Mouse (Mus musculus) stomach, embryonic 15.5 days (tissue): ENCODE data around the gene Ift57. TPM values are rescaled to one million over a fixed set of nuclear protein-coding genes. Genes with fewer than 3 reads are reported as not detected.

ENCODE experiments used
- ATAC-seq: fragments of 200-750 bp; cut with Nextera tagmentation; 2 replicates; pipeline ENCODE4 v1.8.0; 2017; ENCODE audit warnings: low read depth, moderate number of reproducible peaks, moderate TSS enrichment; ENCODE audit not compliant: insufficient read depth, low FRiP score
- H3K27ac ChIP-seq: fragments of 300-500 bp; sonication (generic); 2 replicates; pipeline ENCODE4 v1.5.1; 2015; ENCODE audit warnings: mild to moderate bottlenecking, inconsistent platforms
- H3K27me3 ChIP-seq: fragments of 300-500 bp; sonication (generic); replicated peaks from 2 replicates; pipeline ENCODE4 v1.6.1; 2015; ENCODE audit warnings: inconsistent platforms
- H3K36me3 ChIP-seq: fragments of 300-500 bp; sonication (generic); 2 replicates; pipeline ENCODE4 v1.6.1; 2015; ENCODE audit warnings: inconsistent platforms
- H3K4me1 ChIP-seq: fragments of 300-500 bp; sonication (generic); 2 replicates; pipeline ENCODE4 v1.6.1; 2015; ENCODE audit warnings: inconsistent platforms
- H3K4me2 ChIP-seq: fragments of 300-500 bp; sonication (generic); 2 replicates; pipeline ENCODE4 v1.6.1; 2015; ENCODE audit warnings: mild to moderate bottlenecking, inconsistent platforms
- H3K4me3 ChIP-seq: fragments of 300-500 bp; sonication (generic); replicated peaks from 2 replicates; pipeline ENCODE4 v1.5.1; 2015; ENCODE audit warnings: inconsistent platforms
- H3K9ac ChIP-seq: fragments of 300-500 bp; sonication (generic); 2 replicates; pipeline ENCODE4 v1.6.1; 2015; ENCODE audit warnings: inconsistent platforms
- H3K9me3 ChIP-seq: fragments of 300-500 bp; sonication (generic); 2 replicates; pipeline ENCODE4 v1.6.1; 2016; ENCODE audit warnings: inconsistent platforms
- WGBS: fragments of 180-500 bp; shearing (Covaris S2); methylation state at CpG from one replicate; pipeline ENCODE4 v1.1.7; 2015; 5-methylcytosine and 5-hydroxymethylcytosine counted together
- polyA plus RNA-seq: library from polyadenylated mRNA; unstranded; fragments of >200 nt; fragmentation: Nextera tagmentation; extraction: Ambion mirVana; gene quantifications from 2 replicates; pipeline ENCODE4 v1.2.1, GENCODE M21; 2015

Ift57 gene
- polyA plus RNA-seq, 1 experiment from 2014 or later, result 25.5 TPM

DNA sequence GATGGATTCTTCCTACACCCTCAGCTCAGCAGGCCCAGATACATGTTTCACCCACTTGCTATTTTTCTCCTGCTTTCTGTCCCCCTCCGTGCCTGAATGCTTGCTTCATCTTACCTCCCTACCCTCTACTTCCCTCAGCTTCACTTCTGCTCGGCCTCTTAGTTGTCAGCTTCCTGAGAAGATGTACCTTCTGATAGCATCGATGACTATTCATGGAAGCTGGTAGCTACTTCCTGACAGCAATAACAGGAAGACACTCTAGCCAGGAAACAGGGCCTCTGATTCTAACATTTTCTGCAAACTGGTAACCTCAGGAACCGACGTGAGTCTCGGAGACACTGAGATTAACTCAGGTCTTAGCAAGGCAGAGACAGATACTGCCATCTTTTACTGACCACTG lies 99.8 kb downstream of the Ift57 start:
- ATAC-seq, result no peak
- Histone ChIP-seq H3K27me3 (no peaks in the 10 kb centered on the region), H3K9ac (no peak overlapping the region), H3K4me2 (no peak overlapping the region), H3K4me3 (no peak overlapping the region), H3K4me1 (no peaks in the 10 kb centered on the region; the same call in 1 of the 2 replicates), H3K36me3 (no peaks in the 10 kb centered on the region), H3K27ac (no peak overlapping the region), H3K9me3 (no peaks in the 10 kb centered on the region)
- WGBS, result 70% methylated on average over 6 of the region's 6 CpGs

DNA sequence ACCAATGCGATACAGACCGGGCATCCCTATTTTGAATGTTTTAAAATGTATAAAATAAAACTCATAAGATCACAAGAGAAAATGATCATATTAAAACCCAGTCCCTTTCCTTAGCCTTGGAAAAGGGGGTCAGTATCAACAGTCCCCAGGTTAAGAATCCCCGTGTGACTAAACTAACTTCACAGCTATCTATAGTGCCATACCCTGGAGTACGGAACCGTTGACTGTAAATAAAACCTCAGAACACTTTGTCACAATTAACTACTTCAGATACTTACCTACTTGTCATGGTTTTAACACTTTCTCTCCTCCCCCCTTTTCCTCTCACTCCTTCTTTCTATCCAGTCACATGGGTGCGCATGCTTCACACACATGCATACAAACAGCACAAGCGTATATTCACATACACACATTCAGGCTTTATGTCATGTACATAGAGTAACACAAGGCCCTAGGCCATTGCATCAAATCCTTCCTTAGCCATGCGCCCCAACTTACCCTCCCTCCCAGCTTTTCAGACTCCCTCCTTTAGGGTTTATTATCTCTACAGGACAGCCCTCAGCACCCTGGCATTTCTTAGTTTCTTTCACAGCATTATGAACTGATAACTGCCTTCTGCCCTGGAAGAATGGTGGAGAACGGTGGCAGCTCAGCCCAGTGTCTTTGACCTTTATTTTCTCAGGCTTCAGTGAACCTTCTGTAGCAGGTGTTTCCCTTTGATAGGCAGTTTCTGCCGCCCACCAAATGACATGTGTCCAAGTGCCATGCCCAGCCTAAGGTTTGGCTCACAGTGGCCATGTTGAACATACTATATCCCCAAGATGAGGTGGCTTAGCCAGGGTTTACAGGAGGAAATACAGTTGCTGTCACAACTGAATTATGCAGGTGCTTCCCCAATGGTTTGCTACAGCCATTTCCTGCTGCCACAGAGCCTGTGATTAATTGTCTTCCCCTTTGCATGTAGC lies 100.8 kb downstream of the Ift57 start, which contains the start of gene Cd47:
TSS of gene Cd47 (plus strand) at position 937 of the 965 bp plus-strand sequence.
- H3K4me2 ChIP-seq, result no peak within 1 kb of the TSS
- no peaks in the 10 kb centered on the region for H3K27me3 ChIP-seq
- H3K4me1 ChIP-seq, result peaks cover 5% of the 10 kb centered on the region; the same call in 1 of the 2 replicates
- no peaks in the 10 kb centered on the region for H3K9me3 ChIP-seq
- WGBS, result 76% methylated on average over 10 of the region's 10 CpGs
- no peak within 1 kb of the TSS for H3K4me3 ChIP-seq
- H3K27ac ChIP-seq, result peak within 1 kb of the TSS; percentile 26; the same call in 1 of the 2 replicates
- no peak within 1 kb of the TSS for H3K9ac ChIP-seq
- peak; percentile 93 for ATAC-seq
- H3K36me3 ChIP-seq, result no peaks in the 10 kb centered on the region

DNA sequence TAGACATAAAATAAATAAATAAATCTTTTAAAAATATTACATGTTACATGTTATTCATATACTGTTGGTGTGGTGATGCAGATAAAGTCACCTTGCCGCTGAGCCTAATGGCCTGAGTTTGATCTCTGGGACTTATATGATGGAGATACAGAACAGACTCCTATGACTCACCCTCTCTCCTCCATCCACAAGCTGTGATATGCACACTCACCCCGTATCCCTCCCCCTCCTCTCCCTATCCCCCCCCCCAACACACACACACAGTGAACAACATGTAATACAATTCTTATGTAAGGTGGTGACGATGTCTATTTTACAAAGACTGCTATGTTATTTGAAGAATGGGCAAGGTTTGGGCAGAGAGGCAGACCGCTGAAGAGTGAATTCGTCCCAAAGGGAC lies 102.0 kb downstream of the Ift57 start:
- no peak for ATAC-seq
- Histone ChIP-seq H3K27ac (peak overlapping the region; percentile 3; the same call in 1 of the 2 replicates), H3K4me2 (no peak overlapping the region), H3K4me1 (peaks cover 5% of the 10 kb centered on the region; the same call in 1 of the 2 replicates), H3K36me3 (no peaks in the 10 kb centered on the region), H3K9me3 (no peaks in the 10 kb centered on the region), H3K27me3 (no peaks in the 10 kb centered on the region), H3K9ac (no peak overlapping the region), H3K4me3 (no peak overlapping the region)
- 57% methylated on average over 5 of the region's 5 CpGs for WGBS

DNA sequence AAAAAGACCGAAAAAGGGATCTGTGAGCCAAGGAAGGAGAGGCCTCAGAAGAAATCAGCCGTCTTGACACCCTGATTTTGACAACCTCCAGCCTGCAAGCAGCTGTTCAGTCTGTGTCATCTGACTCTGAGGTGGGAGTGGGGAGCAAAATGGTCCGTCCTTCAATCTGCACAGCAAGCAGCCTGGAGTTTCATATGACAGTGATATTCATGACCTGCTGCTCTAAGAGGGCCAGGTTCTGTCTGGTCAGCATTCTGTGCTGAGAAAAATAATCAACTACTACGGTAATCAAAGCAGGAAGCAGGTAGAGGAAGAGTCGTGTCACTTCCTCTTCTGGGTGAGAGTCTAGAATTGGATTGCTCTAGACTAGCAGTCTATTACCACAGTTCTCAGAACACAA lies 102.4 kb downstream of the Ift57 start:
- peaks cover 5% of the 10 kb centered on the region; the same call in 1 of the 2 replicates for H3K4me1 ChIP-seq
- no peaks in the 10 kb centered on the region for H3K9me3 ChIP-seq
- no peak overlapping the region for H3K4me3 ChIP-seq
- no peak overlapping the region for H3K27ac ChIP-seq
- H3K36me3 ChIP-seq, result no peaks in the 10 kb centered on the region
- H3K9ac ChIP-seq, result no peak overlapping the region
- 46% methylated on average over 5 of the region's 5 CpGs for WGBS
- no peak overlapping the region for H3K4me2 ChIP-seq
- ATAC-seq, result no peak
- no peaks in the 10 kb centered on the region for H3K27me3 ChIP-seq

DNA sequence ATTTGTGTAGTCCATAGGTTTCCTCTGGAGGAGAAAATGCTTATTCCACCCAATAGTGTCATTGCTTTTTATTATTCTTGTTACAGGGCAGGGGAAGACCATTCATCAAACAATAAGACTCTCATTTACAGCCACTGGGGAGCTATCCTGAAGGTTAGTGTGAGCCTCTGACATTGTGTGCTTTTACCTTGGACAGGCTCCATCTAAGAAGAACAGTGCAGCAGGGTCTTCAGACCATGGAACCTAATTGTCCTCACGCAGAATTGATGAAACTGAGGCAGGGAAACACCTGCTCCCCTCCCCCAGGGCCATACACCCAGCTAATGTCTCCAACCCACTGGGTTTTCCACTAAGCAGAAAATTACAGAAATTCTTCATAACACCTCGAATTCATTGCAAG lies 104.0 kb downstream of the Ift57 start:
- Histone ChIP-seq H3K36me3 (no peaks in the 10 kb centered on the region), H3K27me3 (no peaks in the 10 kb centered on the region), H3K9ac (no peak overlapping the region), H3K27ac (no peak overlapping the region), H3K4me1 (peaks cover 5% of the 10 kb centered on the region; the same call in 1 of the 2 replicates), H3K4me2 (no peak overlapping the region), H3K9me3 (no peaks in the 10 kb centered on the region), H3K4me3 (no peak overlapping the region)
- WGBS, result 69% methylated on average over 2 of the region's 2 CpGs
- no peak for ATAC-seq

DNA sequence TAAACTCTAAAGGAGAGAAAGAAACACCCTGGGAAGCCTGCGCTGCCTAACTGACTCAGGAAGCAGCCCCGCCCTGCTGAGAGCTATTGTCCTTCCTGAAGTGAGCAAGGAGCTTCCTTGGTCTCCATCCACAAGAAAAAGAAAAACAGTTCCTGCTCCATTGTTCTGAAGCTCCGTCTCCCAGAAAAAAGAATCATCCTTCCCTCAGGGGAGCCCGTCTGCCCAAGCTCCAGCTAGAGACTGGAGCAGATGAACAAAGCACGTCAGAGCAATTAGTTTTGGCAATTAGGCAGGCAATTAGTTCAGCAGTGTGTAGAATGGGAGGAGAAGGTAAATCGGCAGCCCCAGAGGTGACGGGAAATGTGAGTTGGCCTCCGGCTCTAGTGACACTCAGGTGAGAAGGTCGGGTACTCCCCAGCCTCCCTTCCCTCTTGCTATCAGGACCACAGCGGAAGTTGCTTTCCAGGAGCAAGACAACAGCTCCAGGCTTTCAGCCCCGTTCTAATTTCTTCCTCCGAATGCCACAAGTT lies 105.0 kb downstream of the Ift57 start:
- WGBS, result 8% methylated on average over 12 of the region's 12 CpGs
- H3K27ac ChIP-seq, result no peak overlapping the region
- no peak overlapping the region for H3K9ac ChIP-seq
- peak overlapping the region; percentile 19 for H3K4me3 ChIP-seq
- no peak for ATAC-seq
- no peaks in the 10 kb centered on the region for H3K36me3 ChIP-seq
- peaks cover 5% of the 10 kb centered on the region; the same call in 1 of the 2 replicates for H3K4me1 ChIP-seq
- no peaks in the 10 kb centered on the region for H3K9me3 ChIP-seq
- no peaks in the 10 kb centered on the region for H3K27me3 ChIP-seq
- peak overlapping the region; percentile 52 for H3K4me2 ChIP-seq

DNA sequence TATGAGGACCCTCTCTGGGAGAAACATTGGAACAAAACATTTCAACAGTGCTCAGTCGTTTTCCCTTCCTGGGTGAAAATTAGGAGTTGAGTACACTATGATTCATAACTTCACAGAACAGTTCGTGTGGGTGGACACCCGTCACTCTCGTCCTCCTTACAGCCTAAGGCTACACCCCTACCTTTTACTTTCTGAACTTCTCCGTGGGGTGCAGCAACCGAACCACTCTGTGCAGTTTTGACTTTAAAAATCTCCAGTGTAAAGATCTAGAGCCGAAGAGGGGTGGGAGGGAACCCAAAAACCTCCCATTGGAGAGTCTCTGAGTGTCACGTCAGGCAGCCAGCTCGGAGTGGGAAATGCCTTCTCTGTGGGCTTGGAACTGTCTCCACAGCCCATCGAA lies 107.9 kb downstream of the Ift57 start:
- Histone ChIP-seq H3K4me3 (no peak overlapping the region), H3K4me1 (peaks cover 5% of the 10 kb centered on the region; the same call in 1 of the 2 replicates), H3K9me3 (no peaks in the 10 kb centered on the region), H3K27me3 (no peaks in the 10 kb centered on the region), H3K27ac (no peak overlapping the region), H3K36me3 (no peaks in the 10 kb centered on the region), H3K4me2 (no peak overlapping the region), H3K9ac (no peak overlapping the region)
- no peak for ATAC-seq
- 81% methylated on average over 10 of the region's 10 CpGs for WGBS

DNA sequence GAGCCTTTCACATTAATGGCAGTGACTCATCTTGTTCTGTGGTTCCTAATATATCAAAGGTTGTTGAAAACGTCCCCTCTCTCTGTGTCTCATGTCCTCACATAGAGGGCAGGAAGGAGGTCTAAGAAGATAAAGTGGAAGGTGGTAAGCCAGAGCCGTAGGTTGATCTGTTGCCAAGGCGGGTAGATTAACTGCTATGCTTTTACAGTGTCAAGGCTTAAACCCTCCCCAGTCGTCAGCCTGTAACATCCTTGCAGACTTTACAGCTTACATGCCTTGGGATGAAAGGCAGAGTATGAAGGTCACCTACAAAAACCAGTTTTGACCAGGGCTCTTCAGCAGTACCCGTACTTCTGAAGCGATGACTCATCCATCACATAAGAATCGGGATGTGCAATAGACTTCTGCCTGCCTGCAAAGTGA lies 108.4 kb downstream of the Ift57 start:
- Histone ChIP-seq H3K9ac (no peak overlapping the region), H3K27ac (no peak overlapping the region), H3K4me3 (no peak overlapping the region), H3K36me3 (no peaks in the 10 kb centered on the region), H3K27me3 (no peaks in the 10 kb centered on the region), H3K4me1 (peaks cover 5% of the 10 kb centered on the region; the same call in 1 of the 2 replicates), H3K9me3 (no peaks in the 10 kb centered on the region), H3K4me2 (no peak overlapping the region)
- WGBS, result 67% methylated on average over 7 of the region's 7 CpGs
- ATAC-seq, result no peak

DNA sequence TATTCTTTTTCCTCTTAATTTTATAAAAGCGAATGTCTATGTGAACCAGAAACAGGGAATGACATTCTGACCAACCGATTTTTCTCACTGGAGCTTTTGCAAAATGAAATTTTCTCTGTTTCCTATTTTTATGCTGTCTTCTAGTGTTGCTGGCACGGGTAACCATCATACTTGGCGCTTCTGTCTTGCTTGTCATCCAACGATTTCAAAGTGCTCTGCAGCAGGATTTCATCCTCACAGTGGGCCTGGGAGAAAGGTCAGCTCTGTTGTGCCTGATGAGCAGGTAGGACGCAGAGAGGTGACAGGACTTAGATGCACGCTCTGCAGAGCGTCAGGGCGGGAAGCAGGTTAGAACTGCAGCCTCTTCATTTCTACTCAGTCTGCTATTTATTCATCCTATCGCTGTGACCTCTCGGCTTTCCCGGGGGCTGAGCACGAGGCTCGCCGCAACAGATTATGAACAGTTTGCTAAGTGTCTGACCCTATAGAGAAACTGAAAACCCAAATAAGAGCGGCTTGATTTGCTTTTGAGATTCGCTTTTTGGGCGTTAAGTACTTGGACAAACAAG lies 108.9 kb downstream of the Ift57 start:
- Histone ChIP-seq H3K36me3 (no peaks in the 10 kb centered on the region), H3K9ac (no peak overlapping the region), H3K4me1 (peaks cover 5% of the 10 kb centered on the region; the same call in 1 of the 2 replicates), H3K27ac (no peak overlapping the region), H3K4me3 (no peak overlapping the region), H3K27me3 (no peaks in the 10 kb centered on the region), H3K9me3 (no peaks in the 10 kb centered on the region), H3K4me2 (no peak overlapping the region)
- ATAC-seq, result no peak
- WGBS, result 66% methylated on average over 18 of the region's 18 CpGs

DNA sequence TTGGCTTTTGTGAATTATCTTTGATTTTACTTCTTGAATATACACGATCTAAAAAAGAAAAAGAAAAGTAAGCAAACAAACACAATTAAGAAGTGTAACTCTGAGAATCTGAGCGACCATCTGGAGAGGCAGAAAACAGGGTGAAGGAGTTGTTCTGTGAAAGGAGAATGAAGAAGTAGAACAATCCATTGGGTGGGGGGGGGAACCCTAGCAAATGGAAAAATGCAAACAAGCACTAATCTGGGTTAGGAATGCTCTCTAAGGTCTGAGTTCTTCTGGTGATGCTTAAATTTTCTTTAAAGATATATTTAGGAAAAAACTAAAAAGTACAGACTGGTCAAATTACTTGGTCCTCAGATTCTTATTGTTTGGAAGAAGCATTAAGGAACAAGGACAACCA lies 112.9 kb downstream of the Ift57 start:
- ATAC-seq, result no peak
- 65% methylated on average over 2 of the region's 2 CpGs for whole genome bisulfite sequencing
- no peak overlapping the region for H3K9ac ChIP-seq
- no peak overlapping the region for H3K4me3 ChIP-seq
- no peaks in the 10 kb centered on the region for H3K9me3 ChIP-seq
- no peak overlapping the region for H3K4me2 ChIP-seq
- H3K4me1 ChIP-seq, result no peaks in the 10 kb centered on the region
- H3K27me3 ChIP-seq, result no peaks in the 10 kb centered on the region
- H3K27ac ChIP-seq, result no peak overlapping the region
- H3K36me3 ChIP-seq, result no peaks in the 10 kb centered on the region

DNA sequence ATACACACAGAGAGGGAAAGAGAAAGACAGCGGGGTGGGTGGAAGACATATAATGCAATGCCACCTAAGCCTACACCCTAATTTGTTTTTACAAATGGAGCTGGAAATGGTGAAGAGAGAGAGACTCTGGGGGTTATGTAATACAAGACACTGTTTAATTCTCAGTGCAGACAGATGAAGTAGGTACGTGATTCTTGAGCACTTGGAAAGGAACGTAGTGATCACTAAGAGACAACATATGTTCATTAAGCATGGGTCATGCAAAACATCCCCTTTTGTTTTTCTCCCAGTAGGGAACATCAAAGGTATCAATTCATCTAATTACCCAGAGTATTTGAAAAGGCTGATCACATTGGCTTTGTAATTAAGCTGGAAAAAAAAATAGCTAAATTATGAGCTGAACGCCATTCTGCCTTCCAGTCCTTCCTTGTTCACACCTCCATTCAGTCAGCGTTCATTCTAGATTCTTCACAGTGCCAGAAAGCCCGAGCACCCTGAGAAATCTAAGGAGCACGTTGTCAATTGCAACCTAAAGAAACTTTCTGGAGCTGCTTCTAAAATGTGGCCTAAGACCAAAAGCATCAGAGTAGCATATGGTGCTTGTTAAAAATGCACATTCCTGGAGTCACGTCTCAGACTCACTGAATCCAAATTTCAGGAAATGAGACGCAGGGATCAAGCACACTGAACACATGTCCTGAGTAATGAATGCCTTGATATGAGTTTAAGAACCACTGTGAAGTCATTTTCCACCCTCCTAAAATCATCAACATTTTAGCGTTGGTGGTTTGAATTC lies 114.0 kb downstream of the Ift57 start:
- H3K27ac ChIP-seq, result no peak overlapping the region
- H3K4me3 ChIP-seq, result no peak overlapping the region
- H3K27me3 ChIP-seq, result no peaks in the 10 kb centered on the region
- 69% methylated on average over 10 of the region's 10 CpGs for WGBS
- H3K9ac ChIP-seq, result no peak overlapping the region
- ATAC-seq, result no peak
- H3K9me3 ChIP-seq, result no peaks in the 10 kb centered on the region
- H3K36me3 ChIP-seq, result no peaks in the 10 kb centered on the region
- H3K4me2 ChIP-seq, result no peak overlapping the region
- no peaks in the 10 kb centered on the region for H3K4me1 ChIP-seq
